Mouse (Mus musculus) myocyte (in vitro differentiated cells): ENCODE measurements around the gene Liph.

Source experiments
- POLR2A ChIP-seq: IDR thresholded peaks from one replicate; pipeline ENCODE4 v1.6.1; 2011; ENCODE audit warnings: low read depth, mild to moderate bottlenecking, control low read depth, moderate library complexity; ENCODE audit not compliant: insufficient read length
- POLR2AphosphoS2 ChIP-seq: IDR thresholded peaks from one replicate; pipeline ENCODE4 v1.6.1; 2011; ENCODE audit warnings: low read depth, control low read depth; ENCODE audit not compliant: insufficient read length

- TF ChIP-seq POLR2AphosphoS2 (no peak), POLR2A (no peak)
These were observed 11.9 kb downstream of the Liph start for GRCm38 (mm10) chr16:21983581-21983980.
